Mouse (Mus musculus) kidney, adult 2 months (tissue): ENCODE results near the gene Jakmip3. TPM values are rescaled to one million over a fixed set of nuclear protein-coding genes. Genes with fewer than 3 reads are reported as not detected.
A peak's percentile ranks its signal among the peaks of the same experiment; 100 is the strongest.

ENCODE experiments used
- DNase-seq: peaks from one replicate; pipeline ENCODE4 v3.0.0; 2021
- H3K27ac ChIP-seq: fragments of 200-500 bp; 2 replicates; pipeline ENCODE4 v1.5.1; 2012; ENCODE audit warnings: low read depth, low read length, control low read depth, inconsistent platforms; ENCODE audit not compliant: insufficient read depth
- H3K27me3 ChIP-seq: fragments of 200-500 bp; replicated peaks from 2 replicates; pipeline ENCODE4 v1.6.1; 2012; ENCODE audit warnings: mild to moderate bottlenecking, moderate library complexity, low read length, inconsistent platforms; ENCODE audit not compliant: control insufficient read depth, insufficient read depth
- H3K36me3 ChIP-seq: fragments of 200-500 bp; 2 replicates; pipeline ENCODE4 v1.6.1; 2012; ENCODE audit warnings: mild to moderate bottlenecking, moderate library complexity, low read length, inconsistent platforms; ENCODE audit not compliant: control insufficient read depth, insufficient read depth
- H3K4me1 ChIP-seq: fragments of 200-500 bp; 2 replicates; pipeline ENCODE4 v1.6.1; 2011; ENCODE audit warnings: low read length; ENCODE audit not compliant: control insufficient read depth, insufficient read depth
- H3K4me3 ChIP-seq: fragments of 200-500 bp; 2 replicates; pipeline ENCODE4 v1.5.1; 2011; ENCODE audit warnings: mild to moderate bottlenecking, low read depth, low read length, control low read depth; ENCODE audit not compliant: insufficient read depth
- CTCF ChIP-seq: fragments of 200-500 bp; conservative IDR thresholded peaks from 2 replicates; pipeline ENCODE4 v1.5.1; 2011; ENCODE audit warnings: low read depth, mild to moderate bottlenecking, control low read depth, low read length, moderate library complexity, mixed read lengths; ENCODE audit not compliant: insufficient read depth, insufficient read length
- POLR2A ChIP-seq: fragments of 200-500 bp; IDR thresholded peaks from one replicate; pipeline ENCODE4 v1.6.1; 2011; ENCODE audit warnings: low read depth, low read length, control low read depth
- WGBS: fragments of 180-500 bp; shearing (Covaris S2); methylation state at CpG from one replicate; pipeline ENCODE4 v1.1.7; 2018; 5-methylcytosine and 5-hydroxymethylcytosine counted together
- polyA plus RNA-seq: library from polyadenylated mRNA; depleted of rRNA; stranded (reverse); fragments of >200 nt; gene quantifications from 2 replicates; pipeline ENCODE4 v1.2.3, GENCODE M21; 2012

Gene Jakmip3
- polyA plus RNA-seq, 1 experiment: 0.06 TPM

GRCm38 (mm10) chr7:139079141-139079540 lies 138.6 kb downstream of the Jakmip3 start:
- Histone ChIP-seq H3K4me1 (no peaks in the 10 kb centered on the region), H3K27ac (no peak overlapping the region), H3K27me3 (no peaks in the 10 kb centered on the region), H3K4me3 (no peak overlapping the region), H3K36me3 (no peaks in the 10 kb centered on the region)
- WGBS: 70% methylated on average over 7 of the region's 7 CpGs
- TF ChIP-seq POLR2A (no peak), CTCF (no peak)
- DNase-seq: no peak

- DNase-seq: no peak
- 73% methylated on average over 4 of the region's 4 CpGs for WGBS
- no peaks in the 10 kb centered on the region for H3K27me3 ChIP-seq
- no peak overlapping the region for H3K27ac ChIP-seq
- no peaks in the 10 kb centered on the region for H3K4me1 ChIP-seq
- no peaks in the 10 kb centered on the region for H3K36me3 ChIP-seq
- no peak for TF ChIP-seq POLR2A
- TF ChIP-seq CTCF: 0 out of 2 replicates have a peak, but pooled peaks have one; percentile 12
- no peak overlapping the region for H3K4me3 ChIP-seq
These were observed 140.2 kb downstream of the Jakmip3 start for GRCm38 (mm10) chr7:139080714-139081113.

- no peaks in the 10 kb centered on the region for H3K36me3 ChIP-seq
- no peak overlapping the region for H3K27ac ChIP-seq
- 66% methylated on average over 5 of the region's 5 CpGs for WGBS
- H3K4me1 ChIP-seq: no peaks in the 10 kb centered on the region
- TF ChIP-seq CTCF (no peak), POLR2A (no peak)
- H3K4me3 ChIP-seq: no peak overlapping the region
- DNase-seq: no peak
- H3K27me3 ChIP-seq: no peaks in the 10 kb centered on the region
These were observed 140.6 kb downstream of the Jakmip3 start for GRCm38 (mm10) chr7:139081158-139081557.

- Histone ChIP-seq H3K4me1 (no peaks in the 10 kb centered on the region), H3K4me3 (no peak overlapping the region), H3K36me3 (no peaks in the 10 kb centered on the region), H3K27ac (no peak overlapping the region), H3K27me3 (no peaks in the 10 kb centered on the region)
- TF ChIP-seq POLR2A: no peak
- TF ChIP-seq CTCF: no peak
- WGBS: 30% methylated on average over 8 of the region's 8 CpGs
- no peak for DNase-seq
These were observed 141.8 kb downstream of the Jakmip3 start for GRCm38 (mm10) chr7:139082281-139082680.

- no peak for DNase-seq
- no peak overlapping the region for H3K4me3 ChIP-seq
- TF ChIP-seq CTCF: no peak
- no peak for TF ChIP-seq POLR2A
- 70% methylated on average over 1 of the region's 1 CpGs for WGBS
- no peak overlapping the region for H3K27ac ChIP-seq
- no peaks in the 10 kb centered on the region for H3K36me3 ChIP-seq
- no peaks in the 10 kb centered on the region for H3K27me3 ChIP-seq
- no peaks in the 10 kb centered on the region for H3K4me1 ChIP-seq
These were observed 143.8 kb downstream of the Jakmip3 start for GRCm38 (mm10) chr7:139084316-139084715.

- H3K27me3 ChIP-seq: no peaks in the 10 kb centered on the region
- WGBS: 9% methylated on average over 32 of the region's 32 CpGs
- H3K4me1 ChIP-seq: no peaks in the 10 kb centered on the region
- TF ChIP-seq CTCF (no peak), POLR2A (no peak)
- no peak within 1 kb of the TSS for H3K27ac ChIP-seq
- H3K36me3 ChIP-seq: no peaks in the 10 kb centered on the region
- DNase-seq: peak; percentile 19
- peak within 1 kb of the TSS; percentile 21; the same call in 1 of the 2 replicates for H3K4me3 ChIP-seq
These were observed 145.2 kb downstream of the Jakmip3 start, which contains the start of gene Dpysl4 for GRCm38 (mm10) chr7:139085629-139086194. Dpysl4 (plus strand) TSS chr7:139086001.

- Histone ChIP-seq H3K27me3 (no peaks in the 10 kb centered on the region), H3K27ac (no peak overlapping the region), H3K36me3 (no peaks in the 10 kb centered on the region), H3K4me3 (peak overlapping the region; percentile 21; the same call in 1 of the 2 replicates), H3K4me1 (no peaks in the 10 kb centered on the region)
- TF ChIP-seq POLR2A (no peak), CTCF (no peak)
- DNase-seq: no peak
- 4% methylated on average over 61 of the region's 61 CpGs for WGBS
These were observed 145.9 kb downstream of the Jakmip3 start for GRCm38 (mm10) chr7:139086195-139087158.
